Mouse (Mus musculus) testis, adult 2 months (tissue): ENCODE measurements around the gene Otud4.

Experiments
- CTCF ChIP-seq: fragments of 200-500 bp; IDR thresholded peaks from 2 replicates; pipeline ENCODE4 v1.5.1; 2012; ENCODE audit warnings: low read depth, mild to moderate bottlenecking, inconsistent platforms, low read length, moderate library complexity; ENCODE audit not compliant: control insufficient read depth, insufficient read depth, insufficient replicate concordance
- POLR2A ChIP-seq: fragments of 200-500 bp; IDR thresholded peaks from 2 replicates; pipeline ENCODE4 v1.6.1; 2012; ENCODE audit warnings: low read depth, mild to moderate bottlenecking, inconsistent platforms, low read length, moderate library complexity; ENCODE audit not compliant: control insufficient read depth

GRCm38 (mm10) chr8:79606751-79607300 lies 32.6 kb upstream of the Otud4 start:
- TF ChIP-seq POLR2A (no peak), CTCF (no peak)
